Mouse (Mus musculus) forebrain, embryonic 16.5 days (tissue): ENCODE measurements around the gene Crat. TPM values are rescaled to one million over a fixed set of nuclear protein-coding genes. Genes with fewer than 3 reads are reported as not detected.

ENCODE experiments used
- ATAC-seq: fragments of 200-750 bp; cut with Nextera tagmentation; 2 replicates; pipeline ENCODE4 v1.8.0; 2017; ENCODE audit warnings: mild to moderate bottlenecking, moderate library complexity
- H3K27ac ChIP-seq: fragments of 300-500 bp; sonication (generic); 2 replicates; pipeline ENCODE4 v1.5.1; 2014; ENCODE audit warnings: low read length, control low read depth
- H3K27me3 ChIP-seq: fragments of 300-500 bp; sonication (generic); replicated peaks from 2 replicates; pipeline ENCODE4 v1.6.1; 2014; ENCODE audit warnings: low read length; ENCODE audit not compliant: control insufficient read depth, insufficient read depth
- H3K36me3 ChIP-seq: fragments of 300-500 bp; sonication (generic); 2 replicates; pipeline ENCODE4 v1.6.1; 2014; ENCODE audit not compliant: control insufficient read depth, insufficient read depth
- H3K4me1 ChIP-seq: fragments of 300-500 bp; sonication (generic); replicated peaks from 2 replicates; pipeline ENCODE4 v1.6.1; 2014; ENCODE audit warnings: low read length; ENCODE audit not compliant: control insufficient read depth, insufficient read depth
- H3K4me2 ChIP-seq: fragments of 300-500 bp; sonication (generic); 2 replicates; pipeline ENCODE4 v1.6.1; 2014; ENCODE audit warnings: mild to moderate bottlenecking, low read length, control low read depth
- H3K4me3 ChIP-seq: fragments of 300-500 bp; sonication (generic); replicated peaks from 2 replicates; pipeline ENCODE4 v1.5.1; 2014; ENCODE audit warnings: mild to moderate bottlenecking, low read length, control low read depth
- H3K9ac ChIP-seq: fragments of 300-500 bp; sonication (generic); replicated peaks from 2 replicates; pipeline ENCODE4 v1.6.1; 2014; ENCODE audit warnings: low read depth, low read length, control low read depth
- H3K9me3 ChIP-seq: fragments of 300-500 bp; sonication (generic); 2 replicates; pipeline ENCODE4 v1.6.1; 2016; ENCODE audit warnings: low read length; ENCODE audit not compliant: control insufficient read depth
- WGBS: fragments of 180-500 bp; shearing (Covaris S2); extraction: QIAGEN DNeasy Blood & Tissue Kit; methylation state at CpG from one replicate; pipeline ENCODE4 v1.1.7; 2014; 5-methylcytosine and 5-hydroxymethylcytosine counted together
- microRNA-seq: library from miRNA; unstranded; fragments of <30 nt; microRNA quantifications from one replicate; pipeline ENCODE4, GENCODE M21; 2017
- polyA plus RNA-seq: library from polyadenylated mRNA; unstranded; fragments of >200 nt; fragmentation: Nextera tagmentation; extraction: Ambion mirVana; gene quantifications from 2 replicates; pipeline ENCODE4 v1.2.1, GENCODE M21; 2015

Gene Crat
- polyA plus RNA-seq, 1 experiment from 2014 or later, result 21.3 TPM

DNA sequence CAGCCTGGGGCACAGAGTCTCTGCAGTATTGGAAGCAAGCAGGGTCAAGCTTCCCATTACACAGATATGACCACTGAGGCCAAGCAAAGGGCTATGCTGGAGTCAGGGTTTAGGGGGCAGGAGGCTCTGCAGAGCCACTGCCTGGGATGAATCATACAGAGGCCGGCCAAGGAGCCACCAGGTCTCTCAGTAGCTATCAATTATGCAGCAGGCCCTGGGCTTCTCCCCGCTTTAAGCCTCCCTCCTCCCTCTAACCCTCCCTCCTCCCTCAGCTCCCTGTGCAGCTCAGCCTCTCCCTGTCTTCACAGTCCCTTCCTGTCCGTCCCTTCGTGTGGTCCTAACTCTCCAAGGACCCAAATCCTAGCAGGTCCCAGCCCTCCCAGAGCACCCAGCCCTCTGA, 59.3 kb downstream of the Crat start:
- WGBS, result 66% methylated on average over 4 of the region's 4 CpGs
- no peak overlapping the region for H3K9ac ChIP-seq
- H3K4me1 ChIP-seq, result peaks cover 27% of the 10 kb centered on the region
- H3K4me3 ChIP-seq, result no peak overlapping the region
- no peaks in the 10 kb centered on the region for H3K36me3 ChIP-seq
- no peak overlapping the region for H3K27ac ChIP-seq
- ATAC-seq, result no peak
- H3K27me3 ChIP-seq, result no peaks in the 10 kb centered on the region
- H3K4me2 ChIP-seq, result no peak overlapping the region
- H3K9me3 ChIP-seq, result no peaks in the 10 kb centered on the region

DNA sequence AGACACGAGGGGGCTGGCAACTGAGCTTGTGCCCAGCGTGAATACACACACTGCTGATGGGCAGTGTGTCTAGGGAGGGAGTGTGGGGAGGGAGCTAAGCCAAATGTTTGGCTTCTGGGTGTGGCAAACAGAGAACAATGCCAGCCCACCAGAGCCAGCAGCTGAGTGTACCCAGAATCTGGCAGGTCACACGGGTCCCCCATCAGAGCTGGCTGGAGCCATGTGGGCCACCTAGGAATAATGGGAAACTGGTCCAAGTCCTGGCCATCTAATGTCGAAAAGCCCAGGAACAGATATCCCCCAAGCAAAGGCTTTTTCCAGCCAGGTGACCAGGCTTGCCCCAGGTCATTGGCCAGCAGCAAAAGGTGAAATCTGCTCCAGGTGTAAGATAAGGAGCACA, 59.8 kb downstream of the Crat start:
- no peak overlapping the region for H3K4me3 ChIP-seq
- peaks cover 27% of the 10 kb centered on the region for H3K4me1 ChIP-seq
- H3K9ac ChIP-seq, result no peak overlapping the region
- H3K27ac ChIP-seq, result no peak overlapping the region
- no peak for ATAC-seq
- no peaks in the 10 kb centered on the region for H3K9me3 ChIP-seq
- no peak overlapping the region for H3K4me2 ChIP-seq
- 62% methylated on average over 4 of the region's 4 CpGs for WGBS
- no peaks in the 10 kb centered on the region for H3K36me3 ChIP-seq
- no peaks in the 10 kb centered on the region for H3K27me3 ChIP-seq

DNA sequence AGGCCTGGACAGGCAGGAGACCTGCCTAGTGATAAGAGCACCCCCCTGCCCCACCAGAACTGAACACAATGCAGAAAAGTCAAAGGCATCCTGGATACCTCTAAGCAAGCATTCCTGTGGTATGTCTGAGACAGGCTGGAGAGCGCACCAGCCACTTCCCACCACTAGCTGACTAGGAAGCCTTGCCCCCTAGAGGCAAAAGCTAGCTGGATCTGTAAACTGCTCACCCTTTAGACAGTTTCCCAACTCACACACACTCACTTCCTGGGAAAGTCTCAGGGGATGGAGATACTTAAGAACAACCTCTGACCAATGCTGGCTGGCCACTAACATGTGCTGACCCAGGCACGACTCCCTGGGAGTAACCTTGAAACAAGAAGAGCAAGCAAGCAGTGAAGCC, 64.5 kb downstream of the Crat start:
- WGBS, result 79% methylated on average over 2 of the region's 2 CpGs
- Histone ChIP-seq H3K27ac (no peak overlapping the region), H3K4me1 (0 out of 2 replicates have a peak, but pooled peaks cover 2% of the 10 kb centered on the region), H3K4me2 (no peak overlapping the region), H3K9ac (no peak overlapping the region), H3K27me3 (no peaks in the 10 kb centered on the region), H3K4me3 (no peak overlapping the region), H3K9me3 (no peaks in the 10 kb centered on the region), H3K36me3 (peaks cover 7% of the 10 kb centered on the region)
- no peak for ATAC-seq

Small RNA genes within 50 kb of the gene (microRNA-seq; reads per million reads assigned to microRNA genes)
- gene Gm47292, result not detected

Other genes starting within 250 kb of the Crat start
- gene Endog, start 244.3 kb downstream of the Crat start, polyA plus RNA-seq, result 10.7 and 13.3 TPM in 2 replicates
- 63.8 and 65.9 TPM in 2 replicates for gene Spout1, start 237.4 kb downstream of the Crat start, polyA plus RNA-seq
- gene Kyat1, start 210.0 kb downstream of the Crat start, polyA plus RNA-seq, result 15.4 and 16.3 TPM in 2 replicates
- gene Lrrc8a, start 178.1 kb downstream of the Crat start, polyA plus RNA-seq, result 58.9 and 59.7 TPM in 2 replicates
- 0.46 and 0.58 TPM in 2 replicates for gene Gm28035, start 175.2 kb downstream of the Crat start, polyA plus RNA-seq
- 9.4 and 9.5 TPM in 2 replicates for gene Phyhd1, start 149.6 kb downstream of the Crat start, polyA plus RNA-seq
- not detected in 2 replicates for gene Gm28038, start 134.8 kb downstream of the Crat start, polyA plus RNA-seq
- gene Dolk, start 129.5 kb downstream of the Crat start, polyA plus RNA-seq, result 30.2 and 35.9 TPM in 2 replicates
- 25.3 and 26.2 TPM in 2 replicates for gene Nup188, start 129.4 kb downstream of the Crat start, polyA plus RNA-seq
- 159 and 203 TPM in 2 replicates for gene Sh3glb2, start 56.5 kb downstream of the Crat start, polyA plus RNA-seq
- gene Miga2, start 51.6 kb downstream of the Crat start, polyA plus RNA-seq, result 29.7 and 35.6 TPM in 2 replicates
- 59.3 and 66.5 TPM in 2 replicates for gene Dolpp1, start 23.6 kb downstream of the Crat start, polyA plus RNA-seq
- 146 and 163 TPM in 2 replicates for gene Ptpa, start 226 bp upstream of the Crat start, polyA plus RNA-seq
- gene Ier5l, start 58.4 kb upstream of the Crat start, polyA plus RNA-seq, result 1.5 and 1.8 TPM in 2 replicates
- 0.89 and 0.93 TPM in 2 replicates for gene Cstad, start 179.2 kb upstream of the Crat start, polyA plus RNA-seq